Mouse (Mus musculus) cerebellum, postnatal 10 days (tissue): ENCODE data around the gene Lrrc29.

Source experiments
- DNase-seq, 2 experiments: peaks; one replicate each; pipeline ENCODE4 v3.0.0; 2021; ENCODE audit warnings: mixed read lengths in 2 of 2

Gene Lrrc29

GRCm38 (mm10) chr8:105308428-105308827 lies 17.6 kb downstream of the Lrrc29 start:
- DNase-seq: no peak

- no peak for DNase-seq
Observed at GRCm38 (mm10) chr8:105307670-105308069, 18.4 kb downstream of the Lrrc29 start.

- no peak for DNase-seq
Observed at GRCm38 (mm10) chr8:105306146-105306691, 19.9 kb downstream of the Lrrc29 start.

- peak; percentile 82 to 87 for DNase-seq
Observed at GRCm38 (mm10) chr8:105305211-105306145, 20.6 kb downstream of the Lrrc29 start, which contains the start of gene Elmo3. Gene Elmo3 (plus strand): TSS chr8:105305601.

GRCm38 (mm10) chr8:105304325-105305210 lies 21.5 kb downstream of the Lrrc29 start:
- DNase-seq: peak in 1 of 2 experiments; percentile 20

- DNase-seq: no peak
Observed at GRCm38 (mm10) chr8:105303874-105304273, 22.2 kb downstream of the Lrrc29 start.

- DNase-seq: no peak
Observed at GRCm38 (mm10) chr8:105303396-105303795, 22.7 kb downstream of the Lrrc29 start.

- DNase-seq: peak in 1 of 2 experiments; percentile 9
Observed at GRCm38 (mm10) chr8:105299962-105300361, 26.1 kb downstream of the Lrrc29 start.

- peak in 1 of 2 experiments; percentile 48 for DNase-seq
Observed at GRCm38 (mm10) chr8:105298351-105299252, 27.5 kb downstream of the Lrrc29 start.

GRCm38 (mm10) chr8:105297511-105298192 lies 28.4 kb downstream of the Lrrc29 start, which contains the start of gene E2f4:
Gene E2f4 (plus strand): TSS chr8:105297663.
- DNase-seq: peak; percentile 94 to 95

GRCm38 (mm10) chr8:105295895-105296573 lies 30.0 kb downstream of the Lrrc29 start, which contains the start of gene Exoc3l:
Gene Exoc3l (minus strand): TSS chr8:105296101.
- DNase-seq: peak in 1 of 2 experiments; percentile 19

- DNase-seq: peak in 1 of 2 experiments; percentile 9
Observed at GRCm38 (mm10) chr8:105295256-105295655, 30.8 kb downstream of the Lrrc29 start.

GRCm38 (mm10) chr8:105294776-105295175 lies 31.3 kb downstream of the Lrrc29 start:
- DNase-seq: peak in 1 of 2 experiments; percentile 32

GRCm38 (mm10) chr8:105293405-105293804 lies 32.7 kb downstream of the Lrrc29 start:
- DNase-seq: peak; percentile 84 to 94

- DNase-seq: peak in 1 of 2 experiments; percentile 22
Observed at GRCm38 (mm10) chr8:105292471-105292870, 33.6 kb downstream of the Lrrc29 start.

GRCm38 (mm10) chr8:105291802-105292201 lies 34.3 kb downstream of the Lrrc29 start:
- peak in 1 of 2 experiments; percentile 44 for DNase-seq

- DNase-seq: peak in 1 of 2 experiments; percentile 34
Observed at GRCm38 (mm10) chr8:105291364-105291763, 34.7 kb downstream of the Lrrc29 start.

GRCm38 (mm10) chr8:105290554-105291314 lies 35.3 kb downstream of the Lrrc29 start:
- peak; percentile 97 to 99 for DNase-seq

- DNase-seq: peak; percentile 81
Observed at GRCm38 (mm10) chr8:105289805-105290460, 36.1 kb downstream of the Lrrc29 start, which contains the start of gene 4931428F04Rik. Gene 4931428F04Rik (minus strand): TSS chr8:105289864.
